Mouse (Mus musculus): ENCODE results near the gene Tnpo1. TPM values are rescaled to one million over a fixed set of nuclear protein-coding genes. Genes with fewer than 3 reads are reported as not detected.

Gene Tnpo1
- polyA plus RNA-seq, 1 experiment: 31.0 TPM

Other genes with a start within 250 kb of the Tnpo1 start
- gene Tmem171, start 231.6 kb downstream of the Tnpo1 start, polyA plus RNA-seq (2012; rRNA removed): 0.10 and 0.14 TPM in 2 replicates
- gene Fcho2, start 110.9 kb downstream of the Tnpo1 start, polyA plus RNA-seq (2012; rRNA removed): 34.3 and 37.3 TPM in 2 replicates
- not detected in 2 replicates for gene 1700024P04Rik, start 58.2 kb upstream of the Tnpo1 start, polyA plus RNA-seq (2012; rRNA removed)

All from urinary bladder, adult 2 months (tissue).